Mouse (Mus musculus) forebrain, embryonic 16.5 days (tissue): ENCODE data around the gene Kit. TPM values are rescaled to one million over a fixed set of nuclear protein-coding genes. Genes with fewer than 3 reads are reported as not detected.
A peak's percentile ranks its signal among the peaks of the same experiment; 100 is the strongest.

Experiments
- ATAC-seq: fragments of 200-750 bp; cut with Nextera tagmentation; 2 replicates; pipeline ENCODE4 v1.8.0; 2017; ENCODE audit warnings: mild to moderate bottlenecking, moderate library complexity
- H3K27ac ChIP-seq: fragments of 300-500 bp; sonication (generic); 2 replicates; pipeline ENCODE4 v1.5.1; 2014; ENCODE audit warnings: low read length, control low read depth
- H3K27me3 ChIP-seq: fragments of 300-500 bp; sonication (generic); replicated peaks from 2 replicates; pipeline ENCODE4 v1.6.1; 2014; ENCODE audit warnings: low read length; ENCODE audit not compliant: control insufficient read depth, insufficient read depth
- H3K36me3 ChIP-seq: fragments of 300-500 bp; sonication (generic); 2 replicates; pipeline ENCODE4 v1.6.1; 2014; ENCODE audit not compliant: control insufficient read depth, insufficient read depth
- H3K4me1 ChIP-seq: fragments of 300-500 bp; sonication (generic); replicated peaks from 2 replicates; pipeline ENCODE4 v1.6.1; 2014; ENCODE audit warnings: low read length; ENCODE audit not compliant: control insufficient read depth, insufficient read depth
- H3K4me2 ChIP-seq: fragments of 300-500 bp; sonication (generic); 2 replicates; pipeline ENCODE4 v1.6.1; 2014; ENCODE audit warnings: mild to moderate bottlenecking, low read length, control low read depth
- H3K4me3 ChIP-seq: fragments of 300-500 bp; sonication (generic); replicated peaks from 2 replicates; pipeline ENCODE4 v1.5.1; 2014; ENCODE audit warnings: mild to moderate bottlenecking, low read length, control low read depth
- H3K9ac ChIP-seq: fragments of 300-500 bp; sonication (generic); replicated peaks from 2 replicates; pipeline ENCODE4 v1.6.1; 2014; ENCODE audit warnings: low read depth, low read length, control low read depth
- H3K9me3 ChIP-seq: fragments of 300-500 bp; sonication (generic); 2 replicates; pipeline ENCODE4 v1.6.1; 2016; ENCODE audit warnings: low read length; ENCODE audit not compliant: control insufficient read depth
- WGBS: fragments of 180-500 bp; shearing (Covaris S2); extraction: QIAGEN DNeasy Blood & Tissue Kit; methylation state at CpG from one replicate; pipeline ENCODE4 v1.1.7; 2014; 5-methylcytosine and 5-hydroxymethylcytosine counted together
- polyA plus RNA-seq: library from polyadenylated mRNA; unstranded; fragments of >200 nt; fragmentation: Nextera tagmentation; extraction: Ambion mirVana; gene quantifications from 2 replicates; pipeline ENCODE4 v1.2.1, GENCODE M21; 2015

The Kit gene
- 39.3 and 41.9 TPM in 2 replicates for polyA plus RNA-seq

GRCm38 (mm10) chr5:75574852-75575566, at the start of gene Kit:
TSS of gene Kit (plus strand) at chr5:75574916.
- Histone ChIP-seq H3K27me3 (peaks cover 2% of the 10 kb centered on the region), H3K36me3 (no peaks in the 10 kb centered on the region), H3K4me2 (peak within 1 kb of the TSS; percentile 99), H3K4me1 (peaks cover 30% of the 10 kb centered on the region), H3K9me3 (no peaks in the 10 kb centered on the region), H3K4me3 (peak within 1 kb of the TSS; percentile 78), H3K27ac (peak within 1 kb of the TSS; percentile 69), H3K9ac (peak within 1 kb of the TSS; percentile 76)
- peak; percentile 93 for ATAC-seq
- WGBS = under 1% methylated on average over 65 of the region's 65 CpGs

GRCm38 (mm10) chr5:75536156-75536555, 38.6 kb upstream of the Kit start:
- no peaks in the 10 kb centered on the region for H3K27me3 ChIP-seq
- no peak overlapping the region for H3K9ac ChIP-seq
- H3K9me3 ChIP-seq = no peaks in the 10 kb centered on the region
- 77% methylated on average over 3 of the region's 3 CpGs for WGBS
- ATAC-seq = no peak
- no peak overlapping the region for H3K4me2 ChIP-seq
- no peak overlapping the region for H3K4me3 ChIP-seq
- no peaks in the 10 kb centered on the region for H3K36me3 ChIP-seq
- no peaks in the 10 kb centered on the region for H3K4me1 ChIP-seq
- no peak overlapping the region for H3K27ac ChIP-seq

- ATAC-seq = no peak
- no peak overlapping the region for H3K27ac ChIP-seq
- H3K4me2 ChIP-seq = no peak overlapping the region
- H3K9me3 ChIP-seq = no peaks in the 10 kb centered on the region
- H3K4me1 ChIP-seq = no peaks in the 10 kb centered on the region
- H3K27me3 ChIP-seq = no peaks in the 10 kb centered on the region
- H3K36me3 ChIP-seq = no peaks in the 10 kb centered on the region
- WGBS = 39% methylated on average over 4 of the region's 4 CpGs
- H3K9ac ChIP-seq = no peak overlapping the region
- H3K4me3 ChIP-seq = no peak overlapping the region
Measured at GRCm38 (mm10) chr5:75537717-75538116, 37.0 kb upstream of the Kit start.

GRCm38 (mm10) chr5:75538458-75538857, 36.3 kb upstream of the Kit start:
- Histone ChIP-seq H3K4me1 (no peaks in the 10 kb centered on the region), H3K36me3 (no peaks in the 10 kb centered on the region), H3K9ac (no peak overlapping the region), H3K27ac (no peak overlapping the region), H3K4me3 (no peak overlapping the region), H3K4me2 (no peak overlapping the region), H3K9me3 (no peaks in the 10 kb centered on the region), H3K27me3 (no peaks in the 10 kb centered on the region)
- no peak for ATAC-seq
- WGBS = 26% methylated on average over 4 of the region's 4 CpGs

- 46% methylated on average over 6 of the region's 6 CpGs for WGBS
- no peaks in the 10 kb centered on the region for H3K36me3 ChIP-seq
- H3K27me3 ChIP-seq = no peaks in the 10 kb centered on the region
- no peak overlapping the region for H3K4me2 ChIP-seq
- H3K4me3 ChIP-seq = no peak overlapping the region
- no peaks in the 10 kb centered on the region for H3K4me1 ChIP-seq
- no peak for ATAC-seq
- no peak overlapping the region for H3K9ac ChIP-seq
- H3K27ac ChIP-seq = no peak overlapping the region
- no peaks in the 10 kb centered on the region for H3K9me3 ChIP-seq
Measured at GRCm38 (mm10) chr5:75539098-75539497, 35.6 kb upstream of the Kit start.

- H3K36me3 ChIP-seq = no peaks in the 10 kb centered on the region
- H3K9ac ChIP-seq = no peak overlapping the region
- no peaks in the 10 kb centered on the region for H3K4me1 ChIP-seq
- no peak for ATAC-seq
- no peak overlapping the region for H3K4me2 ChIP-seq
- 80% methylated on average over 3 of the region's 3 CpGs for WGBS
- H3K4me3 ChIP-seq = no peak overlapping the region
- no peak overlapping the region for H3K27ac ChIP-seq
- no peaks in the 10 kb centered on the region for H3K9me3 ChIP-seq
- no peaks in the 10 kb centered on the region for H3K27me3 ChIP-seq
Measured at GRCm38 (mm10) chr5:75543757-75544156, 31.0 kb upstream of the Kit start.

GRCm38 (mm10) chr5:75544472-75545264, 30.0 kb upstream of the Kit start:
- Histone ChIP-seq H3K9ac (no peak overlapping the region), H3K36me3 (no peaks in the 10 kb centered on the region), H3K4me1 (no peaks in the 10 kb centered on the region), H3K27ac (no peak overlapping the region), H3K4me3 (no peak overlapping the region), H3K4me2 (no peak overlapping the region), H3K9me3 (no peaks in the 10 kb centered on the region), H3K27me3 (no peaks in the 10 kb centered on the region)
- ATAC-seq = no peak
- 86% methylated on average over 14 of the region's 14 CpGs for WGBS

GRCm38 (mm10) chr5:75545265-75545643, 29.5 kb upstream of the Kit start:
- H3K36me3 ChIP-seq = no peaks in the 10 kb centered on the region
- no peaks in the 10 kb centered on the region for H3K4me1 ChIP-seq
- WGBS = 83% methylated on average over 4 of the region's 4 CpGs
- H3K9ac ChIP-seq = no peak overlapping the region
- no peaks in the 10 kb centered on the region for H3K27me3 ChIP-seq
- no peak overlapping the region for H3K27ac ChIP-seq
- H3K4me3 ChIP-seq = no peak overlapping the region
- H3K4me2 ChIP-seq = no peak overlapping the region
- no peaks in the 10 kb centered on the region for H3K9me3 ChIP-seq
- no peak for ATAC-seq

GRCm38 (mm10) chr5:75553021-75553420, 21.7 kb upstream of the Kit start:
- no peaks in the 10 kb centered on the region for H3K27me3 ChIP-seq
- H3K9ac ChIP-seq = no peak overlapping the region
- no peak overlapping the region for H3K27ac ChIP-seq
- no peak for ATAC-seq
- H3K4me3 ChIP-seq = no peak overlapping the region
- WGBS = 84% methylated on average over 3 of the region's 3 CpGs
- no peaks in the 10 kb centered on the region for H3K4me1 ChIP-seq
- H3K4me2 ChIP-seq = no peak overlapping the region
- no peaks in the 10 kb centered on the region for H3K9me3 ChIP-seq
- no peaks in the 10 kb centered on the region for H3K36me3 ChIP-seq
